ENCODE assay signal across 17 mouse cellular contexts in genomic region chr12:69729246-69729645, GRCm38 (mm10).
"Had no signal": no experiment of that assay in that cellular context is flagged by ENCODE, and none has a peak within 500 bp of the region (broad histone marks: within the 10 kb centered on the region; RNA-seq: fewer than 3 reads in every experiment).

No protein-coding gene starts in this region.

- H3K9ac ChIP-seq: lung, embryonic 15.5 days; midbrain, embryonic 13.5 days; midbrain, embryonic 15.5 days; neural tube, embryonic 12.5 days; stomach, embryonic 15.5 days had no signal

- H3K9me3 ChIP-seq: lung, embryonic 15.5 days; megakaryocyte, embryonic 14.5 days; midbrain, embryonic 13.5 days; midbrain, embryonic 15.5 days; neural tube, embryonic 12.5 days; stomach, embryonic 15.5 days had no signal

- H3K27ac ChIP-seq: lung, embryonic 15.5 days; macrophage; midbrain, embryonic 13.5 days; midbrain, embryonic 15.5 days; neural tube, embryonic 12.5 days; stomach, embryonic 15.5 days; stomach, postnatal 0 days had no signal

- H3K36me3 ChIP-seq: lung, embryonic 15.5 days; midbrain, embryonic 13.5 days; midbrain, embryonic 15.5 days; neural tube, embryonic 12.5 days; stomach, embryonic 15.5 days had no signal

- H3K27me3 ChIP-seq: lung, embryonic 15.5 days; megakaryocyte, embryonic 14.5 days; midbrain, embryonic 13.5 days; midbrain, embryonic 15.5 days; neural tube, embryonic 12.5 days; stomach, embryonic 15.5 days had no signal

- DNase-seq: lung, adult 2 months; lung, postnatal 14 days; lung, postnatal 36 days; right cerebral cortex, postnatal 14 days; thymus, adult 2 months; thymus, postnatal 25 days; thymus, postnatal 4 days had no signal

- ATAC-seq: lung, postnatal 0 days; midbrain, embryonic 13.5 days; midbrain, embryonic 15.5 days had no signal

- H3K4me2 ChIP-seq: lung, embryonic 15.5 days; midbrain, embryonic 11.5 days; midbrain, embryonic 13.5 days; midbrain, embryonic 15.5 days; neural tube, embryonic 12.5 days; stomach, embryonic 15.5 days had no signal

- H3K4me3 ChIP-seq: lung, embryonic 15.5 days; megakaryocyte, embryonic 14.5 days; midbrain, embryonic 13.5 days; midbrain, embryonic 15.5 days; neural tube, embryonic 12.5 days; stomach, embryonic 15.5 days had no signal
